Mouse (Mus musculus): Measurements from ENCODE around the gene Fig4. TPM values are rescaled to one million over a fixed set of nuclear protein-coding genes. Genes with fewer than 3 reads are reported as not detected.

The Fig4 gene
- polyA plus RNA-seq, 1 experiment from 2014 or later, result 48.1 TPM

GRCm38 (mm10) chr10:41291021-41291420 lies 12.0 kb downstream of the Fig4 start:
- Histone ChIP-seq H3K4me3 (no peak overlapping the region), H3K9me3 (replicated peaks) (no peaks in the 10 kb centered on the region), H3K4me2 (no peak overlapping the region), H3K27me3 (replicated peaks) (no peaks in the 10 kb centered on the region), H3K36me3 (no peaks in the 10 kb centered on the region), H3K9ac (no peak overlapping the region), H3K27ac (ENCODE audit: poor library complexity, severe bottlenecking) (no peak overlapping the region), H3K4me1 (replicated peaks) (peaks cover 43% of the 10 kb centered on the region)
- ATAC-seq (ENCODE audit: insufficient number of reproducible peaks, low FRiP score), result no peak
- WGBS, result 80% methylated on average over 2 of the region's 2 CpGs

- peaks cover 27% of the 10 kb centered on the region for H3K4me1 ChIP-seq (replicated peaks)
- H3K27ac ChIP-seq (ENCODE audit: poor library complexity, severe bottlenecking), result no peak overlapping the region
- H3K4me2 ChIP-seq, result peak overlapping the region; percentile 38
- WGBS, result 40% methylated on average over 16 of the region's 16 CpGs
- peaks cover 13% of the 10 kb centered on the region for H3K36me3 ChIP-seq
- no peak overlapping the region for H3K4me3 ChIP-seq
- ATAC-seq (ENCODE audit: insufficient number of reproducible peaks, low FRiP score), result peak; percentile 65
- H3K27me3 ChIP-seq (replicated peaks), result no peaks in the 10 kb centered on the region
- no peak overlapping the region; the same call in 1 of the 2 replicates for H3K9ac ChIP-seq
- no peaks in the 10 kb centered on the region for H3K9me3 ChIP-seq (replicated peaks)
Measured at GRCm38 (mm10) chr10:41288771-41289415, 14.2 kb downstream of the Fig4 start.

GRCm38 (mm10) chr10:41288074-41288473 lies 15.0 kb downstream of the Fig4 start:
- peaks cover 19% of the 10 kb centered on the region for H3K4me1 ChIP-seq (replicated peaks)
- no peak overlapping the region for H3K4me3 ChIP-seq
- WGBS, result 76% methylated on average over 1 of the region's 1 CpGs
- H3K9me3 ChIP-seq (replicated peaks), result no peaks in the 10 kb centered on the region
- no peaks in the 10 kb centered on the region for H3K27me3 ChIP-seq (replicated peaks)
- H3K36me3 ChIP-seq, result peaks cover 21% of the 10 kb centered on the region
- H3K4me2 ChIP-seq, result no peak overlapping the region
- no peak overlapping the region for H3K9ac ChIP-seq
- no peak overlapping the region for H3K27ac ChIP-seq (ENCODE audit: poor library complexity, severe bottlenecking)
- ATAC-seq (ENCODE audit: insufficient number of reproducible peaks, low FRiP score), result no peak

GRCm38 (mm10) chr10:41287618-41288017 lies 15.4 kb downstream of the Fig4 start:
- no peaks in the 10 kb centered on the region for H3K27me3 ChIP-seq (replicated peaks)

GRCm38 (mm10) chr10:41282086-41282485 lies 21.0 kb downstream of the Fig4 start:
- Histone ChIP-seq H3K9me3 (replicated peaks) (no peaks in the 10 kb centered on the region), H3K9ac (no peak overlapping the region), H3K36me3 (peaks cover 22% of the 10 kb centered on the region), H3K27me3 (replicated peaks) (no peaks in the 10 kb centered on the region), H3K4me3 (no peak overlapping the region), H3K4me2 (no peak overlapping the region), H3K4me1 (replicated peaks) (no peaks in the 10 kb centered on the region), H3K27ac (ENCODE audit: poor library complexity, severe bottlenecking) (no peak overlapping the region)
- 75% methylated on average over 2 of the region's 2 CpGs for WGBS
- ATAC-seq (ENCODE audit: insufficient number of reproducible peaks, low FRiP score), result no peak

More at GRCm38 (mm10) chr10:41287618-41288017, 15.4 kb downstream of the Fig4 start:
- WGBS, result 90% methylated on average over 3 of the region's 3 CpGs
- Histone ChIP-seq H3K9me3 (replicated peaks) (no peaks in the 10 kb centered on the region), H3K27ac (ENCODE audit: poor library complexity, severe bottlenecking) (no peak overlapping the region), H3K36me3 (peaks cover 21% of the 10 kb centered on the region), H3K4me3 (no peak overlapping the region), H3K4me2 (no peak overlapping the region), H3K9ac (no peak overlapping the region), H3K4me1 (replicated peaks) (peaks cover 17% of the 10 kb centered on the region)
- ATAC-seq (ENCODE audit: insufficient number of reproducible peaks, low FRiP score), result no peak

GRCm38 (mm10) chr10:41280796-41281195 lies 22.3 kb downstream of the Fig4 start:
- H3K9ac ChIP-seq, result no peak overlapping the region
- H3K27me3 ChIP-seq (replicated peaks), result no peaks in the 10 kb centered on the region
- H3K4me1 ChIP-seq (replicated peaks), result no peaks in the 10 kb centered on the region
- H3K27ac ChIP-seq (ENCODE audit: poor library complexity, severe bottlenecking), result no peak overlapping the region
- H3K36me3 ChIP-seq, result peaks cover 30% of the 10 kb centered on the region
- ATAC-seq (ENCODE audit: insufficient number of reproducible peaks, low FRiP score), result no peak
- H3K9me3 ChIP-seq (replicated peaks), result no peaks in the 10 kb centered on the region
- no peak overlapping the region for H3K4me2 ChIP-seq
- WGBS, result 79% methylated on average over 2 of the region's 2 CpGs
- H3K4me3 ChIP-seq, result no peak overlapping the region

GRCm38 (mm10) chr10:41280177-41280576 lies 22.9 kb downstream of the Fig4 start:
- no peaks in the 10 kb centered on the region for H3K4me1 ChIP-seq (replicated peaks)
- H3K4me2 ChIP-seq, result no peak overlapping the region
- H3K9ac ChIP-seq, result no peak overlapping the region
- no peaks in the 10 kb centered on the region for H3K27me3 ChIP-seq (replicated peaks)
- H3K4me3 ChIP-seq, result no peak overlapping the region
- ATAC-seq (ENCODE audit: insufficient number of reproducible peaks, low FRiP score), result no peak
- no peaks in the 10 kb centered on the region for H3K9me3 ChIP-seq (replicated peaks)
- H3K36me3 ChIP-seq, result peaks cover 29% of the 10 kb centered on the region
- no peak overlapping the region for H3K27ac ChIP-seq (ENCODE audit: poor library complexity, severe bottlenecking)
- 59% methylated on average over 6 of the region's 6 CpGs for WGBS

- Histone ChIP-seq H3K27ac (ENCODE audit: poor library complexity, severe bottlenecking) (no peak overlapping the region), H3K9me3 (replicated peaks) (no peaks in the 10 kb centered on the region), H3K9ac (no peak overlapping the region), H3K4me3 (no peak overlapping the region), H3K4me2 (no peak overlapping the region), H3K27me3 (replicated peaks) (no peaks in the 10 kb centered on the region), H3K36me3 (peaks cover 15% of the 10 kb centered on the region), H3K4me1 (replicated peaks) (no peaks in the 10 kb centered on the region)
- 81% methylated on average over 1 of the region's 1 CpGs for WGBS
- no peak for ATAC-seq (ENCODE audit: insufficient number of reproducible peaks, low FRiP score)
Measured at GRCm38 (mm10) chr10:41278808-41279207, 24.3 kb downstream of the Fig4 start.

GRCm38 (mm10) chr10:41274871-41275270 lies 28.2 kb downstream of the Fig4 start:
- H3K4me3 ChIP-seq, result no peak overlapping the region

GRCm38 (mm10) chr10:41271860-41272259 lies 31.2 kb downstream of the Fig4 start:
- no peak overlapping the region for H3K27ac ChIP-seq (ENCODE audit: poor library complexity, severe bottlenecking)
- no peaks in the 10 kb centered on the region for H3K9me3 ChIP-seq (replicated peaks)
- ATAC-seq (ENCODE audit: insufficient number of reproducible peaks, low FRiP score), result no peak
- no peak overlapping the region for H3K9ac ChIP-seq
- no peaks in the 10 kb centered on the region for H3K27me3 ChIP-seq (replicated peaks)
- H3K4me3 ChIP-seq, result no peak overlapping the region
- H3K4me1 ChIP-seq (replicated peaks), result no peaks in the 10 kb centered on the region
- H3K36me3 ChIP-seq, result peaks cover 40% of the 10 kb centered on the region
- 49% methylated on average over 7 of the region's 7 CpGs for WGBS
- no peak overlapping the region for H3K4me2 ChIP-seq

More at GRCm38 (mm10) chr10:41274871-41275270, 28.2 kb downstream of the Fig4 start:
- H3K36me3 ChIP-seq, result peaks cover 17% of the 10 kb centered on the region
- no peak overlapping the region for H3K9ac ChIP-seq
- H3K27ac ChIP-seq (ENCODE audit: poor library complexity, severe bottlenecking), result no peak overlapping the region
- no peaks in the 10 kb centered on the region for H3K27me3 ChIP-seq (replicated peaks)
- H3K4me1 ChIP-seq (replicated peaks), result no peaks in the 10 kb centered on the region
- no peak for ATAC-seq (ENCODE audit: insufficient number of reproducible peaks, low FRiP score)
- H3K4me2 ChIP-seq, result no peak overlapping the region
- no peaks in the 10 kb centered on the region for H3K9me3 ChIP-seq (replicated peaks)
- 85% methylated on average over 1 of the region's 1 CpGs for WGBS

- Histone ChIP-seq H3K36me3 (peaks cover 30% of the 10 kb centered on the region), H3K27me3 (replicated peaks) (no peaks in the 10 kb centered on the region), H3K27ac (ENCODE audit: poor library complexity, severe bottlenecking) (no peak overlapping the region), H3K9ac (no peak overlapping the region), H3K4me3 (no peak overlapping the region), H3K4me1 (replicated peaks) (peaks cover 15% of the 10 kb centered on the region), H3K9me3 (replicated peaks) (0 out of 2 replicates have a peak, but pooled peaks cover 6% of the 10 kb centered on the region), H3K4me2 (no peak overlapping the region)
- no peak for ATAC-seq (ENCODE audit: insufficient number of reproducible peaks, low FRiP score)
Measured at GRCm38 (mm10) chr10:41261889-41262288, 41.2 kb downstream of the Fig4 start.

- H3K27me3 ChIP-seq (replicated peaks), result no peaks in the 10 kb centered on the region
- 0 out of 2 replicates have a peak, but pooled peaks cover 6% of the 10 kb centered on the region for H3K9me3 ChIP-seq (replicated peaks)
- no peak overlapping the region for H3K4me3 ChIP-seq
- 30% methylated on average over 1 of the region's 1 CpGs for WGBS
- ATAC-seq (ENCODE audit: insufficient number of reproducible peaks, low FRiP score), result no peak
- peaks cover 28% of the 10 kb centered on the region for H3K36me3 ChIP-seq
- H3K27ac ChIP-seq (ENCODE audit: poor library complexity, severe bottlenecking), result no peak overlapping the region
- peaks cover 15% of the 10 kb centered on the region for H3K4me1 ChIP-seq (replicated peaks)
- H3K4me2 ChIP-seq, result no peak overlapping the region
- H3K9ac ChIP-seq, result no peak overlapping the region
Measured at GRCm38 (mm10) chr10:41261218-41261617, 41.8 kb downstream of the Fig4 start.
